Mouse (Mus musculus) brain, embryonic 14.5 days (tissue): ENCODE measurements at regions not wholly inside any gene's neighbourhood (a gene's known extent, or its start where the extent isn't known, plus 50 kb on each side); places are given as distances from the start of the nearest gene placed in this dataset.

Experiments used
- CTCF ChIP-seq: fragments of 200-500 bp; IDR thresholded peaks from 2 replicates; pipeline ENCODE4 v1.5.1; 2012; ENCODE audit warnings: inconsistent platforms, mild to moderate bottlenecking, moderate library complexity, borderline replicate concordance; ENCODE audit not compliant: insufficient read depth, insufficient read length; ENCODE audit errors: extremely low read depth
- POLR2A ChIP-seq: fragments of 200-500 bp; IDR thresholded peaks from 2 replicates; pipeline ENCODE4 v1.6.1; 2012; ENCODE audit warnings: mild to moderate bottlenecking, inconsistent platforms, borderline replicate concordance; ENCODE audit not compliant: poor library complexity, insufficient read depth, insufficient read length, severe bottlenecking; ENCODE audit errors: extremely low read depth

- no peak for TF ChIP-seq CTCF
- no peak for TF ChIP-seq POLR2A
Measured at GRCm38 (mm10) chr13:28857201-28857600, 96.3 kb downstream of the Sox4 start.
